Mouse (Mus musculus) stomach, postnatal 0 days (tissue): ENCODE measurements at regions not wholly inside any gene's neighbourhood (a gene's known extent, or its start where the extent isn't known, plus 50 kb on each side); places are given as distances from the start of the nearest gene placed in this dataset.

Experiments
- CTCF ChIP-seq: IDR thresholded peaks from 2 replicates; pipeline ENCODE4 v1.5.1; 2016; ENCODE audit warnings: antibody characterized with exemption, low read depth, mild to moderate bottlenecking, moderate library complexity
- EP300 ChIP-seq: optimal IDR thresholded peaks from 2 replicates; pipeline ENCODE3; 2016; ENCODE audit warnings: antibody characterized with exemption

DNA sequence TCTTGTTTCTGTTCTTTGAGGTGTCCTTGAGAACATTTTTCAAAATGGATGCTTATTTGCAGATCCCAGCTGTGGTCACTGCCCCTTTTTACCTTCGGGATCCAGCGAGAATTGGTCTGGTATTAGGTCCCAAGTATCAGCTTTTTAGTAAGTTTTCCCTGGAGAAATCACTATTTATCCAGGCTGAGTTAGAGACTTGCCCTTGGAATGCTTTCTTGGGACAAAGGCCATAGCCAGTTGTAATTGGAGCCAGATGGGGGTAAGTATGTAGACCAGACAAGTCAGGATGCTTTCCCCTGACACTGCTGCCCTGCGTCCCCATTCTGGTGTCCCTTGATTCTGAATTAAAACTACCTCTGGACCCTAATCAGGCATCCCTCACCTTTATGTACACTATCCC is 101.9 kb downstream of the Fbxo4 start:
- TF ChIP-seq CTCF (no peak), EP300 (no peak)
